Mouse (Mus musculus) megakaryocyte, adult 5-6 weeks (primary cell): ENCODE data around the gene Dnmt1. TPM values are rescaled to one million over a fixed set of nuclear protein-coding genes. Genes with fewer than 3 reads are reported as not detected.
"Not testable (repeated sequence)": the region's sequence is repeated elsewhere in the genome, so short reads cannot be mapped to it uniquely, and the experiment has no call there.

Experiments
- ATAC-seq: 2 replicates; pipeline ENCODE4 v1.8.0; 2016; ENCODE audit warnings: mild to moderate bottlenecking, inconsistent platforms; ENCODE audit not compliant: poor library complexity, severe bottlenecking
- total RNA-seq, 2 experiments: library from RNA; stranded (forward) in 1 of 2; stranded (reverse) in 1 of 2; fragments of 153-499, 151-499 nt in 1 of 2; fragments of 221-1000, 200-1000 nt in 1 of 2; gene quantifications; 2 replicates each; pipeline versions ENCODE4 v1.2.3 to v1.2.4; 2015 to 2017

Gene Dnmt1
- total RNA-seq (2015) (85.4 and 89.6 TPM in 2 replicates), total RNA-seq (2017) (165 and 171 TPM in 2 replicates)

- no peak for ATAC-seq
Measured at GRCm38 (mm10) chr9:20959430-20959938, at the start of gene Dnmt1. Gene Dnmt1, minus strand, starts transcription at chr9:20959888.

GRCm38 (mm10) chr9:21008007-21008406, 48.3 kb upstream of the Dnmt1 start:
- ATAC-seq: no peak

DNA sequence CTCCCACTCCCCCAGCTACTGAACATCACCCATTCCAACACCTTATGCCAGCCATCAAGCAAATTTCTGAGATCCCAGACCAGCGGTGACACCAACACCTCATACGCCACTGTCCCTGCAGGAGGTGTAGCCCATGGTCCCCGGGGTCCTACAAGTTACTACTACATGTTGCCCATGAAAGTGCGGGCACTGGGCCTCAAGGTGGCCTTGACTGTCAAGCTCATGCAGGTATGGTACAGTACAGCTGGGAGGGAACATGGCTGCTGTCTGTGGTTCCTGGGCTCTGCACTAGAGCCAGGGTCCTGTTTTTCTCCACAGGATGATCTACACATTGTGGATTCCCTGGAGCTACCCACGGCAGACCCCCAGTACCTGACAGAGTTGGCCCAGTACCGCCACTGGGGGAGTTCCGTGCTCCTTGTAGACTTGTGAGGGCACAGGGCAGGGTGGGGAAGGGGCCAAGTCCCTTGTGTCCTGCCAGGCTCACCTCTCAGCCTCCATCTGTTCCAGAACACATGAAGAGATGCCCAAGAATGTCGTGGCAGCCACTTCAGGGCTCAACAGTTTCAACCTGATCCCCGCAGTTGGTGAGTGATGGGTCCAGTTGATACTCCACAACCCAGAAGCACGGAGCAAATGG, 47.7 kb upstream of the Dnmt1 start:
- no peak for ATAC-seq

DNA sequence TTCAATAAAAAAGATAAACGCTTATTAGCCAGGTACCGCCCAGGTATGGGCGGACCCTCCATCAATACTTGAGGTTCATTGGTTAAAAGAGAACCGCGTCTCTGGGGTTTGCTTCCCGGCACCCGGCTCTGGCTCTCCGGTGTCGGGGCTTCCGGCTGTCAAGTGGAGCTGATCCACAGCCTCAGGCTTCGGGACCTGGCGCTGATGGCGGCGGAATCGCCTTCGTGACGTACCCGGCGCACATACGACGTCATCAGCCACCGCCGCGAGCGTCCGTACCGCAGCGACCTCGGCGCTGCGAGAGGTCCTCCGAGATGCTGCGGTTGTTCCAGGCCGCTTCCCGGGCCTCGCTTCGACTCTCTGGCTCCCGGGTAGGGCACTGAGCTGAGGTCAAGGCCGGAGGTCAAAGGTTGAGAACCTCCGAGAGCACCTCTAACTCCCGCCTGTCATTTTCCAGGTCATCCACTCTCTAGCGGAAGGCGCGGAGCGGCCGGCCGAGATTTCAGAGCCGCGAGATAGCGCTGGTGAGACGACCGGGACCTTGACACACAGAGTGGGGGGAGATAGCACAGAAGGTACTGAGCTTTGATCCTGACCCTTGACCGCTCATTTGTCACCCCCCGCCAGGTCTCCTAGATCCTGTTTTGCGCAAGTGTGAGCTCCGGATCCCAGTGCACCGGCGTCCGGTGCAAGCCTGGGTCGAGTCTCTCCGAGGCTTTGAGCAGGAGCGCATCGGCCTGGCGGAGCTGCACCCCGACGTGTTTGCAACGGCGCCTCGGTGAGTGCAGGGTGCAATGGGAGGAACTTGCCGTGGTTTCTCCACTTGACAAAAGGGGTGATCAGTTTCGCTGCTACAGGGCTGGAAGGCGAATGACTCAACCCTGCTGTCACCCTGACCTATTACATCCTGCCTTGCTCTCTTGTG, 43.2 kb upstream of the Dnmt1 start, which contains the start of gene Mrpl4:
Mrpl4 (plus strand) TSS at position 112 of the 925 bp plus-strand sequence.
- peak; percentile 97 for ATAC-seq

GRCm38 (mm10) chr9:21002270-21002626, 42.6 kb upstream of the Dnmt1 start:
- no peak for ATAC-seq

DNA sequence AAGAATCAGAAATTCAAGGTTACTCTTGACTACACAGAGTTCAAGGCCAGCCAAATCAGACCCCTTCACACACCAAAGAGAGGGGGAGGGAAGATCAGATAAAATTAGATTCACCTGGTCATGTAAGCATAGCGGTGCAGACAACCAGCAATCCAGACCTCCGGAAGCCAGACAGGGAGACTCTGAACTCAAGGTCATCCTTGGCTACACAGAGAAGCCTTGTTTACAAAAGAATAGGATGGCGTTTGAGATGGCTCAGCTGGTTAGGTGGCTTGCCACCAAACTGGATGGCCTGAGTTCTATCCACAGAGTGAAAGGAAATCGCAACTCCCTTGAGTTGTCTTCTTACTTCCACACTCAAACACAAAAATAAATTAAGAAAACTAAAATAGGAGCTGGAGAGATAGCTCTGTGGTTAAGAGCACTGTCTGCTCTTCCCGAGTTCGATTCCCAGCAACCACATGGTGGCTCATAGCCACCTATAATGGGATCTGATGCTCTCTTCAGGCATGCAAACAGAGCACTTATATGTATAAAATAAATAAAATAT, 42.0 kb upstream of the Dnmt1 start:
- ATAC-seq: no peak

GRCm38 (mm10) chr9:21000811-21001210, 41.1 kb upstream of the Dnmt1 start:
- no peak for ATAC-seq

DNA sequence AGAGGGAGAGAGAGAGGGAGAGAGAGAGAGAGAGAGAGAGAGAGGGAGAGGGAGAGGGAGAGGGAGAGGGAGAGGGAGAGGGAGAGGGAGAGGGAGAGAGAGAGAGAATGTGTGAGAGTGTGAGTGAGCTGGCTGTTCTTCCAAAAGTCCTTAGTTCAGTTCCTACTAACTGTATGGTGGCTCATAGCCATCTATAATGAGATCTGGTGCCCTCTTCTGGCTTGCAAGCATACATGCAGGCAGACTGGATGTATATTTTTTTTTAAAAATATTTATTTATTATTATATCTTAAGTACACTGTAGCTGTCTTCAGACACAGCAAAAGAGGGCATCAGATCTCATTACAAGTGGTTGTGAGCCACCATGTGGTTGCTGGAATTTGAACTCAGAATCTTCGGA, 38.6 kb upstream of the Dnmt1 start:
- ATAC-seq: not testable (repeated sequence)

DNA sequence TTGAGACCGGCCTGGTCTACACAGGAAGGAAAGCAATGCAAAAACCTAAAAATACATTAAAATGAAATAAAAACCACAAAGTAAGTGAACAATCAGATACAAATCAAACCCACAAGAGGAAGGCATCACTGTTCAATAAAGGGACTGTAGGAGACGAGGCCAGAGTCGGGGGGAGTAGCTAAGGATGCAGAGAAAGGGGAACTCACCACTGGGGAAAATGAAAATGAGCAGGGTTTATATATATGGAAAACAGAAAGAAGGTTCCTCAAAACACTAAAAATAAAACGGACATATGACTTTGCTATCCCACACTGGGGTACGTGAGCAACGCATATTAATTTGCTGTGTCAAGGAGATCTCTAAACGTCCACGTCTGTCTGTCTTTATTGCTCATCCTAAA, 37.4 kb upstream of the Dnmt1 start:
- peak; percentile 75 for ATAC-seq

DNA sequence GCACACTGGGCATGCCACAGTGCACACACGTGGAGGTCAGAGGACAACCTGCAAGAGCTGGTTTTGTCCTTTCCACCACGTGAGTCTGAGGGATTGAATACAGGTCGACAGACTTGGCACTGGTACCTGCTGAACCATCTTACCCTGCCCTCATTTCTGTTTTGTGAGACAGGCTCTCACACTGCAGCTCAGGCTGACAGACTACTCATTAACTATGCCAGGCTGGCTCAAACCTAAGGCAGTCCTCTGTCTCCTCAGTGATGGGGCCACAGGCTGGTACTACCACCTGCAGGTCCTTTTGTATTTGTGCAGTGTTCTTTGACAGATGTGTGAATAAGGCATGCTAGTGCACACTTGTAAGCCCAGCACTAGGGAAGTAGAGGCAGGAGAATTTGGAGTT, 35.4 kb upstream of the Dnmt1 start:
- no peak for ATAC-seq

DNA sequence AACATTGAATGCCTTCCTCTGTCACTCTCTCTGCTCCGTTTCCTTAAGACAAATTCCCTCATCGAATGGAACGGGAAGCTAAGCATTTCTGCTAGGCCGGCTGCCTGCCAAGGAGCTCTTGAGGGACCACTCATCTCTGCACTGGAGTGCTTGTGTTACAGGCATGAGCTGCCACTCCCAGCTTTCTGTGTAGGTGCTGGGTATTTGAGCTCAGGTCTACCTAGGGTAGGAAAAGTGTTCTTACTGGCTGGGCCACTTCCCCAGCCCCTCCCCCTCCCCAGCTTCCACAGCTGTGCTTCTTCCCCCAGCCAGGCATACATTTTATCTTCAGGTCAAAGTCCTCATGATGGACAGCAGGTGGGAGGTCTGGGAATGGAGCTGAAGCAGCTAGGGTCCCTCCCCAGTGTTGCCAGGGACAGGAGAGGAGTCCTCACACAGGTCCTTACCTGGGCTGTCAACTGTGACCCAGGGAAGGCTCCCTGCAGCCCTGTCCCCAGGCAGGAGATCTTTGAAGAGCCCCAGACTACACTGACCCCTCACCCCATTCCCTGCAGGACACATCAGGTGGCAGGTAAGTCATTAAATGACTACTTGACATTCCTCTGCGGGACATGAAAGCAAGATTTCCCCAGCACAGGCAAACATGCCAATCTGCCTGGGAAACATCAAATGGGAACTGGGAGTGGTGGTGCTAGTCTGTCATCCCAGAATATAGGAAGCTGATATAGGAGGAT, 33.6 kb upstream of the Dnmt1 start:
- no peak for ATAC-seq

DNA sequence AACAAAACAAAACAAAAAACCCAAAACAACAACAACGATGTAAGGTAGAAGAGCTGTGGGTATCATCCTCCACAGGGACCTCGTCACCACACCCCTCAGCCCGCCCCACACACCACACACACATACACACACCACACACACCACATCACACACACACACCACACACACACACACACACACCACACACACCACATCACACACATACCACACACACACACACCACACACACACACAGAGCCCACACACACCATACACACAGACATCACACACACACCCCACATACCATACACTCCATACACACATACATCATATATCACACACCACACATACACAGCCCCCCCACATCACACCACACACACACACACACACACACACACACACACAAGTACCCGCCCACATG, 31.9 kb upstream of the Dnmt1 start:
- ATAC-seq: no peak

GRCm38 (mm10) chr9:20990861-20991260, 31.2 kb upstream of the Dnmt1 start:
- no peak for ATAC-seq

- ATAC-seq: no peak
Measured at GRCm38 (mm10) chr9:20987953-20988352, 28.3 kb upstream of the Dnmt1 start.

GRCm38 (mm10) chr9:20986952-20987686, 27.4 kb upstream of the Dnmt1 start:
- no peak for ATAC-seq

DNA sequence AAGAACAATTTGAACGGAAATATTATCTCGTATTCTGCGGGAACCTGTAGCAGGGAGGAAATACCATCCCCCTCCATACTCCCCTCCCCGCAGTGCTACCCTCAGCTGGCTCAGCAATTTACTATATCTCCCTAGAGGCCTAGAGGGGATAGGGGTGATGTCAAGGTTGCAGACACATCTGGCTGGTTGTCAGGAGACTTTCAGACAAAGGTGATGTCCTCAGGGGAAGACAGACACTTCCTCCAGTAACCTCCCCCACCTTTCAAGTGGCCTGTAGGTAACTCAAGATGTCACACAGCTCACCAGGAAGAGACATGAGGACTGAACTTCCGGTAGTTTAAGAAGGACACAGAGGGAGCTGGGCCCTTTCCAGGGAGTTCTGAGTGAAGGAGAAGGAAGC, 23.5 kb upstream of the Dnmt1 start:
- ATAC-seq: no peak

- no peak for ATAC-seq
Measured at GRCm38 (mm10) chr9:20982171-20982570, 22.5 kb upstream of the Dnmt1 start.

DNA sequence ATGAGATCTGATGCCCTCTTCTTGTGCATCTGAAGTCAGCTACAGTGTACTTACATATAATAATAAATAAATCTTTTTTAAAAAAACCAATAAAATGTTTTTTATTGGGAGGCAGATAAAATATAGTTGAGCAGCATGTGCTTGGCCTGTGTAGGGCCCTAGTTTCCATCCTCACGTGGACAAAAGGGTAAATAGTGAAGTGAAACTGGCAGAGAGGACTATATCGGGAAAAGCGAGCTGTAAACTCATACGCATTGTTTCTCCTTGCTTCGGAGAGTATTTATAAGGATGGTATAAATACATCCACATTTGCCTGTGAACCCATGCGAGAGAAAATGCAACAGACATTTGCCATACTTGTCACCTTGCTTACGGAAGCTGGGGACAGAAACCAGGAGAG, 20.1 kb upstream of the Dnmt1 start:
- 0 out of 2 replicates have a peak, but pooled peaks have one; percentile 29 for ATAC-seq

DNA sequence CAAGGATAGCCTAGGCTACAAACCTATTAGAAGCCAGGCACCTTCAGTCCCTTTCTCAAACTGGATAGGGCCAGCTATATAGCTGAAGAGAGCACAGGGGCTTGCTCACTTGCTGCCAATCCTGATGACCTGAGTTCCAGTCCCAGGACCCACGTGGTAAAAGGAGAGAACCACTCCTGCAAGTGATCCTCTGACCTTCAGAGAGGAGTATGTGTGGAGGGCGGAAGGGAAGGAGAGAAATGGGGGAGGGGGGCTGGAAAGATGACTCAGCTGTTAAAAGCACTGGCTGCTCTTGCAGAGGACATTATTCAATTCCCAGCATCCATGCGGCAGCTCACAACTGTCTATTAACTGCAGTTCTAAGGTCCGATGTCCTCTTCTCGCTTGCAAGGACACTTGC, 19.5 kb upstream of the Dnmt1 start:
- no peak for ATAC-seq

DNA sequence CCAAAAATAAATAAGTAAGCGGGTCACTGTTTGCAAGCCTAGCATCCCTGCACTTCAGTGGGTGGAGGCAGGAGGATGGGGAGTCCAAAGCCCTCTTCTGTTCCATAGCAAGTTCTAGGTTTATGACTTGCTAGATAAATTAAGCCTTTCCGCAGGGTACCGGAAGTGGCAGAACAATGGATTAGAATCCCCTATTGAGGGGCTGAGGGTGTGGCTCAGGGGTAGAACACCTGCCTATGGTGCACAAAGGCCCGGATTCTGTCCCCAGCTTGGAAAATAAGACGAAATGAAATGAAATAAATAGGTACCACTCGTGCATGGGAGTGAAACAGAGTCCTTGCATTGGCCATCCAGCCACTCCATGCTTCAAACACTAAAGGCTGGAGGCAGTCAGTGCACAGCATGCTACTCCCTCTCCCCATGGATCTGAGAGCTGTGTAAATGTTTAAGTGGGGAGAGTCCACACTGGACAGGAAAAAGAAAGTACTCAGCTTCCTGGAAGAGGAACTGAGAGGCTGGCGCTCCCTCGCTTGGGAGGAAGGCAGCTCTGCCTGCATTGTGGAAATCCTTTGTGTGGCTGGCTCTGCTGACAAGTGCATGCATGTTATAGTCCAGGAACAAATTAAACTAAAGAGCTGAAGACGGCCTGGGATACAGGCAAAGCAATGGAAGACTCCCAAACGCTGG, 18.9 kb upstream of the Dnmt1 start:
- no peak for ATAC-seq
